Mouse (Mus musculus) kidney, postnatal 36 days (tissue): ENCODE measurements at regions not wholly inside any gene's neighbourhood (a gene's known extent, or its start where the extent isn't known, plus 50 kb on each side); places are given as distances from the start of the nearest gene placed in this dataset.
"Not testable (repeated sequence)": the region's sequence is repeated elsewhere in the genome, so short reads cannot be mapped to it uniquely, and the experiment has no call there.

Experiments
- DNase-seq, 2 experiments: peaks; one replicate each; pipeline ENCODE4 v3.0.0; 2021 to 2022; ENCODE audit warnings: mixed read lengths in 2 of 2

DNA sequence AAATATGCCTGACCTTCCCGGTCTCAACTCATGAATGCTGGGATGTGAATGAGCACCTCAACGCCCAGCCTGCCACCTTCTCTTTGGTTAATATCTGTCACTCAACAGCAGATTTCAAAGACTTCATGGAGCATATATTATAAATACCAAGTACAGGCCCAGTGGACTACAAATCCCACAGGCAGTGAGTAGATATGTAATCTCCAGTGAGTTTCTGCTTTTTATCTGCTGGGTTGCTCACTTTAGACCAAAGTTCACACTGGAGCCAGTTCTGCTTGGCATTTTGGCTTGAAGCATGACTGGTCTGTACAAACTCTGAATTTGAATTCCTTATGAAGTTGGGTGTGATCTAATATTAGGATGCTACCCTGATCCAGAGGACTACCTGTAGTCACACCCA lies 377.1 kb upstream of the Ngly1 start:
- DNase-seq, result no peak

DNA sequence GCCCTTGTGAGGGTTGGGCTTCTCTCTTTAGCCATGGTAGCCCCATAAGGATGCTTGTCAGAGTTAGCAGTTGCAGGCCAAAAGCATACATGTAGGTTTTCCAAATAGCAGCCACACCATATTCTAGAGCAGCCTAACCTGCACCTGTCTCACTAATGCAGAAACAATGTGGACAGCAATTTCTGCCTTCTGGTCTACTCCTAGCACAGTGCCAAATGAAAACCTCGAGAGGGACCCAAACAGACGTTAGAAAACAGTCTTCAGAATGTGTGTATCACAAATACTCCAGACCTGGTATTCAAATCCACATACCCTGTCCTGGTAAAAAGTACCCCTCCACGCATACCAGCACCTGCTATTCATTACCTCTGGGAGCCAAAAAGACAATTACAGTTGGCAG lies 368.9 kb upstream of the Ngly1 start:
- DNase-seq, result no peak

DNA sequence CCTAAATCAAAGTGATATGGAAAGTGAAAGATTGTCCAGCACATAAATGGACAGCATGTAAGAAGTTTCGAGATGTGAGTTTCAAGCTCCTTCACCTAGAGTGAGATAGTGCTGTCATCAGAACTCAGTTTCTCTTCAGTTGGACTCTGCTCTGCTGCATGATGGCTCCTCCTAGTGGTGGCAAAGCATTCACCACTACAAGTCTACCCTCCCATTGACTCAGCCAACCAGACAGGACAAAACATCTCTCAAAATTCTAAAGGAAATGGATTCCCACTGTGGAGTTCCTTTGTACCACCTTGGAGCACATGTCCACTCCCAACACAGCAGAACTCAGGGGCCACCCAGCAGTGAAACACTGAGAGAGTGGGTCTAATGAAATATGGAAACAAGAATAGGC lies 367.8 kb upstream of the Ngly1 start:
- peak; percentile 14 to 63 for DNase-seq

DNA sequence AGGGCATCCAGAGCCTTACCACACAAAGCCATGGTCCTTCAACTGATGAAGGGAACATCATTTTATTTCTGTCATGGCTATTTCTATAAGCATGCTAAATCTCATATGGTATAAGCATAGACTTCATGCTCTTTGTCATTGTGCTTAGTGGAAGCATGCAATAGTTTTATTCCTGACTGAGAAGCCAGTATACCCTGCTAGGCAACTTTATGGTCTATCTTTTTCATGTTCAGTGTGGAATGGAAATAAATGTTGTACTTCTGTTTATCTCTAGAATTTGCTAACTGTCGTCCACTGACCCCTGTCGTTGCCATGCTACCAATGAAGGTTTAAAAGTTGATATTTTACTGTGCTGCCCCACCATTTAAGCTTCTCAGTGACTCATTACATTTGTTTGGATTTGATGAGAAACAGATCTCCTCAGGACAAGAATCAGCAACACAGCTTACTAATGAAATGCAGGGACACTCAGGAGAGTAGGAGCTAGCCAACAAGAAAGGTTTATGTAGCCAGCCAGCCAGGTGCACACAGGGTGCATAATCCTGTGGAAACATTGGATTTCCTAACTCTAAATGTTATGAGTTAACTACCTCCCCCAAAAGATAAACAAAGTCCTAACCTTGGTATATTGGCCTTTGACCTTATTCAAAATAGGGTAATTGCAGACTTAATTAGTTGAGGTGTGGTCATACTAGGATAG lies 364.3 kb upstream of the Ngly1 start:
- DNase-seq, result no peak

DNA sequence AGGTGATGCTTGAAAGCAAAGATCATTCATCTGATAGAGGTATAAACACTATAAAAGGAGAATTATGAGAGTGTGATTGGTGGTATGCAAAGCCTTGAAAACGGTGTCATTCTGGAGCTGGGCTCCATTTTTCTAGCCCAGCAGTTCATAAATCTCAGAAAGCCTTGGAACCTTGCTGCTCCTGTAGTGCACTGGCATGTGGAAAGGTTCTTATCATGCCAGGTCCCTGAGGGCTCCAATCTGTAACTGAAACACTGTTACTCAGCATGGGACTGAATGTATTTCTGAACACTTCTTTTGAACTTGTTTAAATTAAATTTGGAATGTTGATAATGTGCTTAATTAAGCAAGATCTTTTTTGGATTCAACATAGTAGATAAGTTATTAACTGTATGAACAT lies 352.0 kb upstream of the Ngly1 start:
- no peak for DNase-seq

DNA sequence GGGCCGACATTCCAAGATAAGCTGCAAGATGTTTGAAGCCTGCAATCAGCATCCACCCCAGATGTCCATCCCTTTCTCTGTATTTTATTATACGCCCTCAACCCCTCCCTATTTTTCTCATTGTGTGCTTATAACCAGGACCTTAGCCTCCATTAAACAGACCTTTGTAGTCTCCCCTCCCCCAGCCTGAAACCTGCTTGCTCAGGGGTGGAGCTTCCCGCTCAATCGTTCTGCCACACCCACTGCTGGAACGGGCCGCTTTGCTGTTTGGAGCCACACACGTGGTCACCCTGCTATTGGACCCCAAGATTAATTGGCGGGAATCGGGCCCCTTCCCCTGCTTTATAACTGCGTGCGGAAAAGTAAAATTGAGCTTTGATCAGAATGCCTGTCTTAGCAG lies 342.7 kb upstream of the Ngly1 start:
- not testable (repeated sequence) for DNase-seq

DNA sequence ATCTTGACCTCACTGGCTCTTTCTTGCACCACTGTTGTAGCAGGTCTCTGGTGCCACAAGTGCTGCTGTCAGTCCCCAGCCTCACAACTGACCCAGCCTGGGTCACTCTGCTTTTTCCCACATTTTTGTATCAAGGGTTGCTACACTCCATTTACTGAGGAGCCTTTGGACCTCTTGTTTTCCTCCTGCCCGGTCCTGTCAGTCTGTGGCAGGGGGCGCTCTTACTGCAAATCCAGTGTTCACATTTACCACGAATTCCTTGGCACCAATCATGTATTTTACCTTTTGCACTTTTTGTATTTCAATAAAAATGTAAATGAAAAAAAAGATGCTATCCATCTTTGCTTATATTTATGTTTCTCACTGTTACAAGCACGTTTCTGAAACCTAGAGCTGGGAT lies 335.9 kb upstream of the Ngly1 start:
- peak in 1 of 2 experiments; percentile 19 for DNase-seq

DNA sequence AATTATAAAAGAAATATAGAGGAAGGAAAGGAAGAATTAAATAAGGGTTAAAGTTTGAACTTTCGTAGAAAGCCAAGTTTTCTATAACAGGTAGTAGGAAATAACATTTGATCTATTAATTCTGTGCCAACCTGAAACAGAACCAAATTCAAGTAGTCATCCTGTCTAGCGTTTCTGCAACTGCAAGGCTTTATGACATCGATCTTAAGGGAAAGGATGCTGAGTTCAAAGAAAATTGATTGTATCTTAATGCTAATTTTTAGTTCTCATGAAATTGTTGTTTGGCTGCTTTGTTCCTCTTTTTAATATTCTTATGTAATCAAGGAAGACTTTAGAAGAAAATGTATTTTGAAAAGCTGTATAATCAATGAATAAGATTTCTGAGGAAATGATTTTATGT lies 334.9 kb upstream of the Ngly1 start:
- DNase-seq, result no peak

DNA sequence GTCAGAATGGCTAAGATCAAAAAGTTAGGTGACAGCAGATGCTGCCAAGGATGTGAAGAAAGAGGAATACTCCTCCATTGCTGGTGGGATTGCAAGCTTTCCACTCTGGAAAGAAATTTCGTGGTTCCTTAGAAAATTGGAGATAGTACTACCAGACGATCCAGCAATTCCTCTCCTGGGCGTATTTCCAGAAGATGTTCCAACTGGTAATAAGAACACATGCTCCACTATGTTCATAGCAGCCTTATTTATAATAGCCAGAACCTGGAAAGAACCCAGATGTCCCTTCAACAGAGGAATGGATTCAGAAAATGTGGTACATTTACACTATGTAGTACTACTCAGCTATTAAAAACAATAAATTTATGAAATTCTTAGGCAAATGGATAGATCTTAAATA lies 324.4 kb upstream of the Ngly1 start:
- not testable (repeated sequence) for DNase-seq

DNA sequence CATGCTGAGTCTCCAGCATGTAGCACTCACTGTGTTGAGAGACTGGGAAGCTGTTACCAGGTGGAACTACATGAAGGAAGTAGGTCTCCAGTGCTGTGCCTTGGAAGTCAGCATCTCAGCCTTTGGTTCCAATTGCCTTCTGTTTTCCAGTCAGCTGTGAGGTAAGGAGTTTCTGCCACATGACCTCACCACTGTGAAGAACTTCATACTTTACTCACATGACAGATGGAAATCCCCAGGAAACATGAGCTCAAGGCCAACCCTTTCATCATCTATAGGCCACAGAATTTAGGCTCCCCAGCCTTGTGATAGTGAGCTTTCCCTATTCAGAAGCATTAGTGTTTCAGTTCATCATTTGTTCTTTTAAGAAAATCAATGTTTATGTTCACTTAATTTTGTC lies 314.4 kb upstream of the Ngly1 start:
- DNase-seq, result no peak

DNA sequence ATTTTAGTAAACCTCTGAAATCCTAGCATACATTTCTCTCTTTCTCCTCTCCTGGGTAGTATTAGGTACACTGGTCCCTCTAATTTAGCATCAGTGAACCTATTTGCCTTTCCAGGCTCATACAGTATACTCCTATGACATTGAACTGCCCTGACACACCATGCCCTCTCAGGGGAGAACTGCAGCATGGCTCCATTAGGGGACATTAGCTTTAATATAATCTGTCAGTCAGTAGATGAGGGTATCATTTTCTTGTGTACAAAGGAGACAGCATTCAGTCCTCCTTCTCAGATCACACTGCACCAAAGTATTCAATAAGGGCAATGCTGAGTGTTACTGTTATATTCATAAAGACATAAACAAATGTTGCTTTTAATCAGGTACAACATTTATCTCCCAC lies 278.8 kb upstream of the Ngly1 start:
- DNase-seq, result no peak

DNA sequence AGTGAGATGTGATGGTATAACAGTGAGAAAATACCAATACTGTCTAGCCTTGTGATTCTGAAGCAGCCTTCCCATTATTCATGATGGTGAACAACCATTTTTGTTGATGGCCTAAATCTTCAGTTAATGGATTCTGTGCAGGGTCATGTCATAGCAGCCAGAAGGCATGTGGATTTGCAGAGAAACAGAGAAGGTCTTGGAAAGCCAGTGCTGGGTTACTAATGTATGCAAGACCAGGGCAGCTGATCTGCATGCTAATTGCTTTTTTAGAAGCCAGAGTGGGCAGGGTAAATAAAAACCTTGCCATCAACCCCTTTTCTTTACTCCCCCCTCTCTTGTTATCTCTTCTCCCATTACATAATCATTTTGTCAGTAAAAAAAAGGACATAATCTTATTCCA lies 278.3 kb upstream of the Ngly1 start:
- DNase-seq, result no peak

DNA sequence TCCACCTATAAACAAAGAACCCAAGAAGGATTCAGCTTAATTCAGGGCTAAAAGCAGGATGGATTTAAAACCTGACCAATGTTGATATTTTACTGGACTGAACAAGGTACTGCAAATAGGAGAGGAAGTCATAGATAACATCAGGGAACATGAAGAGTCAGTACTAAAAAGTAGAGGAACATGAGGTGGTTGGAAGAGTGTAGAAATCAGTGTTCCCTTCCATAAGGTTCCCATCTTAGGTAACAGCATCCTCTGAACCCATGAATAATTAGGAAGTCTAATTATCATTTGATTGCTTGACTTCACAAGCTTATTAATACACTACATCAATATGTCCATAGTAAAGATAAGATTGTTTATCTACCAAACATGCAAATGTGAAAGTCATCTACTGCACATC lies 277.8 kb upstream of the Ngly1 start:
- DNase-seq, result no peak

DNA sequence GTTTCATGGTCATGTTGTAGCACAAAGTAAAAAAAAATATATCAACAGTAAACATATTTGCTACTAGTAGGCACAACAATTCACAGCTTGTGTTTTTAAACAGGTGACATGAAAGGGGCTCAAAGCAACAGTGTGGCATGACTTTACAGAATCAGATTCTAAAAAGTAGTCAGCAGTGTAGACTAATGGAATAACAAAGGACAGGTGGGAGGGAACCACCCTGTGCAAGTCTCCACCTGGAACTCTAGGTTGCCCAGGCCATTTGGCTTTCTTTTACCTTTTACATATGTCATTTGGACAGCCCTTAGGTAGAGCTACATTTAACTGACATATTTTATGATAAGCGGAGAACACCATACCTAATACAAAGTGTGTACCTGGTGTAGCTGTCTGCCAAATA lies 271.7 kb upstream of the Ngly1 start:
- no peak for DNase-seq

DNA sequence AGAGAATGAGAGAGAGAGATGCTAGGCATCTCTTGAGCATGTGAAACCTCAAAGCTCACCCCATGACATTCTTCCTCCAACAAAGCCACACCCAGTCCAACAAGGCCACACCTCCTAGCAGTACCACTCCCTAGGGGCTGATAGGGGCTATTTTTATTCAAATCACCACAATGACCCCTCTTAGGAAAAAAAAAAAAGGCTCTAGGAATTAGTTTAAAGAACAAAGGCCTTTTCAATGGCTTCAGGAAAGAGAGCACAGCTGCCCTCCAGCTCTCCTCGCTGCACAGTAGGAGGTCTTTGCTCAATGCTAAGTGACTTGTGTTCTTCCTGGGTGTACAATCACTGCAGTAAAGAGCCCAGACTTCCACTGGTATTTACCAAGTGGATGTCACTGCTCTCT lies 270.8 kb upstream of the Ngly1 start:
- no peak for DNase-seq

DNA sequence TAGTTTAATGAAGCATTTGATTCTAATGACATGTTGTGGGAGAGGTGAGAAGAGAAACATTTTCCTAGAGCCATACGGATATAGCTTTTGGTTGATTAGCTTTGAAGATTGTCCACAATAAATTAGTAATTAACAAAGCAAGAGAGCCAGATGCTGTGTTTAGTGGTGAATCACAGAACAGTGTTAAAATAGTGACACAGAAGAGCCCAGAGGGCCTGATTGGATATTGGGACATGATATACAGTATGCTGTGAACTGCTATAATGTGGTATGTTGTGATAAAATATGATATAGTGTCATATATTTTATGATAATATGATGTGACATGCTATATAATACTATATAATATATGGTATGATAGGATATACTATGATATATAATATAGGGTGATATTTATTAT lies 243.7 kb upstream of the Ngly1 start:
- no peak for DNase-seq

DNA sequence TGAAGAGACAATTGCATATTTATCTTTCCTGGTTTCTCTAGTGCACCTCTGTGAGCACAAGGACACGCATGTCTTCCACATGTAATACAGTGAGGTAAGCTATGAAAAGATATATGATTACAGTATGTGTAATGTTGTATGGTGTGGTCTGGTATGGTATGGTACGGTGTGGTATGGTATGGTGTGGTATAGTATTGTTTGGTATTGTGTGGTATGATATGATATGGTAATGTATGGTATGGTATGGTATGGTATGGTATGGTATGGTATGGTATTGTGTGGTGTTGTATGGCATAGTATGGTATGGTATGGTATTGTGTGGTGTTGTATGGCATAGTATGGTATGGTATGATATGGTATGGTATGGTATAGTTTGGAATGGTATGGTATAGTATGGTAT lies 242.1 kb upstream of the Ngly1 start:
- DNase-seq, result no peak

DNA sequence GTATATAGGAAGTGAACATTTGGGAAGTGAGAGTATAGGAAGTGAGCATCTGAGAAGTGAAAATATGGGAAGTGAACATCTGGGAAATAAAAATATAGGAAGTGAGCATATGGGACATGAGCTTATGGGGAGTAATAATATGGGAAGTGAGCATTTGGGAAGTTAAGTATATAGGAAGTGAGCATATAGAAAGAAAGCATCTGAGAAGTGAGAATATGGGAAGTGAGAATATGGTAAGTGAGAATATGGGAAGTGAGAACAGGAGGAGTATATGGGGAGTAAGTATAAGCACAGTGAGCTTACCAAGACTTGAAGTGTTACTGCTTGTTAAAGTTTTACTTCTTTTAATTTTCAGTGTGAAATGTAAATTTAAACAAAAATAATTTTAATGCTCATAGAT lies 239.3 kb upstream of the Ngly1 start:
- no peak for DNase-seq

DNA sequence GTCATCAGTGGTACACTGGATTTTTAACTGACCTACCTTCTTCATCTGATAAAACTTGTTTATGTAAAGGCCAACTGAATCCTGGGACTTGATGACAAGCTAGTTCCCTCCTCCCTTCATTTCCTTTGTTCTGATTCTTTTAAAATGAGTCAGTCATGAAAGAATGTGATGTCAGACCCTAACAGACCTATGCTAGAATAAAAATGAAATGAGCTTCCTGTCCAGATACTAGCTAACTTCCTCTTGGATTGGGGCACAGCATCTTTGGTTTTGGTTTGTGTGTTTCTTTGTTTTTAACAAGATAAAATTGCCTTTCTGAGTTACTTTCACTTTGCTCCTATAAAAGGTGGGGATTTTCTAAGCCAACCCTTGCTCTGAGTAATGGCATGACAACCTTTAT lies 225.2 kb upstream of the Ngly1 start:
- no peak for DNase-seq

DNA sequence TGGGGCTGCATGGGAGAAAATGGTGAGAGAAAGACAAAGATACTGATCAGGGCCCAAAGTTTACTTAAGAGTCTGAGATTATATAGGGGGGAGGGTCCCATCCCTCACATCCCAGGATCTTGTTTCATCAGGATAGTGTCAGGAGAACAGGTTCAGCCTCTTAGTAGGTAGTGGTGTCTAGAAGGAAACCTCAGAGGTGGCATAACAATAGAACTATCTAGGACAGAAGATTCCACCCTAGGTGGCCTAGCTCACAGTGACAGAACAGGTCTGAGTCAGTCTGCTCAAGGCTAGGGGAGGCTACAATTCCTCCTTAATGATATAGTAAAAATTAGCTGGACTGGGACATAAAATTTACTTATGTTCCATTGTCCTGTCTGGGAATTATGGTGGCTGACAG lies 211.3 kb upstream of the Ngly1 start:
- DNase-seq, result no peak

DNA sequence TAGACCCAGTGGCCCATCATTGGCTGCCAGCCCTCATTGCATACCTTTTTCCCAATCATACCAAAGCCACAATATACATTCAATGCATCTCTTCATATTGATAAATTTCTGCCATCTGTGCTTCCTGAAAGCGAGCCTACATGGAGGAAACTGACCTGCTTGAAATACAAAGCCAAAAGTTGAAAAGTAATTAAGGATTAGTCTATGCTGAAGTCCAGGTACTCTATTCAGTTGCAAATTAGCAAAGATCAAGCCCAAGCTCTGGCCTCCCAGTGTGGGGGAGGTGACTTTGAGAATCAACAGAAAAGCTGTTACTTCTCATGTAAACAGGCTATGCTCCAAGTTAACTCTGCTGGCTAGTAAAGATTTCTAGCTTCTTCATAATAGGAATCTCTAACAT lies 210.7 kb upstream of the Ngly1 start:
- DNase-seq, result no peak

DNA sequence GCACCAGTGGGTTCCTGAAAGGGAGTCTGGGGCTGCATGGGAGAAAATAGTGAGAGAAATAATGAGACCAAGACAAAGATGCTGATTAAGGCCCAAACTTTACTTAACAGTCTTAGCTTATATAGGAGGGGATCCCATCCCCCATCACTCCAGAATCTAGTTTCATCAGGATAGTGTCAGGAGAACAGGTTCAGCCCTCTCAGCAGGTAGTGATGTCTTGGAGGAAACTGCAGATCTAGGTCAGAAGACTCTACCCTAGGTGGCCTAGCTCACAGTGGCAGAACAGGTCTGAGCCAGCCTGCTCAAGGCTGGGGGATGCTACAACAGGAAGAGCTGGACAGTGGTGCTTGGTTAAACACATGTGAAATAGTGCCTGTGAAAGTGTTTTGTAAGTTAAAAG lies 204.6 kb upstream of the Ngly1 start:
- DNase-seq, result no peak

DNA sequence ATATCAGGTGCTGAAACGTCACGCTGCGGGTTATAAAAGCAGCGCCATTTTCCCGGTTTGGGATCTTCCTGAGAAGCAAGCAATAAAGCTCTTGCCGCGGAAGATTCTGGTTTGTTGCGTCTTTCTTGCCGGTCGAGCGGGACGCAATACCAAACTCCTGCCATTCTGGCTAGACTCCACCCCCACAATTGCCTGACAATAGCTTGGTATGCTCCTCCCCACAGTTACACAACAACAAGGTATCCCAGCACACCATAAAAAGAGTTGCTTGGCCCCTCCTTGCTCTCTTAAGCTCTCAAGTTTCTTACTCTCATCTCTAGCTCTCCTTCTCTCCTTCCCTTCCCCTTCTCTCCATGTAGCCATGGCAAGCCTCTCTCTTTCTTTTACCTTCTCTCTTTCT lies 176.5 kb upstream of the Ngly1 start:
- not testable (repeated sequence) for DNase-seq

DNA sequence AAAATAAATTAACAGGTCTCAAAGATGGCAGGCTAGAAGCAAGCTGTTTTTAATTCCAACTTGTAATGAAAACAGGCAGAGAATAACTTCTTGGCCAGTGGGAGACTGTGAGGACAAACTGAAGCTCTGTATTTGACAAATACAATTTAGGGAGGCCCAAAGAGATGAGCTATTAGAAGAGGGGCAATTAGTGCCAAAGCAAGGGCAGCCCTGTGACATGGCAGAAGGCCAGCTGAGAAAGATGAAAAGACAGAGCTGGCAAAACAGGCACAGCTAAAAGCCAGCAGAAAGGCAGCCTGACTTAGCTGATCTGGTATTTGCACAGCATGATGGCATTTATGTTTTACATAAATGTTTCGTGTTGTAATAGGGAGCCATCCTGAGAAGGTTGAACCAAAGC lies 175.0 kb upstream of the Ngly1 start:
- no peak for DNase-seq

DNA sequence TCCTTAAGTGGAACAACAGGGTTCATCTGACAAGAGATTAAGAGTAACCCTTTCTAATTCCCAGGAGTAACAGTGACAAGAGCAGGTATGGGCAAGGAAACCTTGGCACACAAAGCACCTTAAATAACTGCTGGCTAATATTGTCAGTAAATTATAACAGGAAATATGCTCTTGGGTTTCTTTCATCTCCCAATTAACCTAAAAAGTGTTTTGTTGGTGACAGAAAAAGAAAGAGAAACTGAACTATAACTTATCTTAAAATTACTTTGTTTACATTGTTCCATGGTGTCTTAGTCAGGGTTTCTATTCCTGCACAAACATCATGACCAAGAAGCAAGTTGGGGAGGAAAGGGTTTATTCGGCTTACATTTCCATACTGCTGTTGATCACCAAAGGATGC lies 170.0 kb upstream of the Ngly1 start:
- DNase-seq, result no peak

DNA sequence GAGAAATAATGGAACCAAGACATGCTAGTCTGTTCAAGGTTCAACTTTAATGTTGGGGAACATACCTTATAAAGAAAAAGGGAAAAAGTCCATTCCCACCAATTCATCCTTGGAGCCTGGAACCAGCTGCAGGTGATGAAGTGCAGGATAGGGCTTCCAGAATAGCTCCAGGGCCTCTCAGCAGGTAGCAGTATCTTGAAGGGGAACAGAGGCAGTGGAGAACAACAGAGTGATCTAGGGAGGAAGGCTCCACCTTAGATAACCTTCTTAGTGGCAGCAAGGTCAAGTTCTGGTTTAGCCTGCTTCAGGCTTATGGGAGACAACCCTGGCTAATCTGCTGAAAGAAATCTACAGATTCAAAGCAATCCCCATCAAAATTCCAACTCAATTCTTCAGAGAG lies 161.8 kb upstream of the Ngly1 start:
- DNase-seq, result not testable (repeated sequence)
